Mouse (Mus musculus) hindbrain, embryonic 12.5 days (tissue): ENCODE results near the gene Noxred1. TPM values are rescaled to one million over a fixed set of nuclear protein-coding genes. Genes with fewer than 3 reads are reported as not detected.

Experiments used
- ATAC-seq: fragments of 200-750 bp; cut with Nextera tagmentation; 2 replicates; pipeline ENCODE4 v1.8.0; 2017; ENCODE audit warnings: moderate TSS enrichment; ENCODE audit not compliant: low FRiP score
- H3K27ac ChIP-seq: fragments of 300-500 bp; sonication (generic); 2 replicates; pipeline ENCODE4 v1.5.1; 2016; ENCODE audit warnings: mild to moderate bottlenecking
- H3K27me3 ChIP-seq: fragments of 300-500 bp; sonication (generic); 2 replicates; pipeline ENCODE4 v1.6.1; 2016; ENCODE audit warnings: mild to moderate bottlenecking
- H3K36me3 ChIP-seq: fragments of 300-500 bp; sonication (generic); 2 replicates; pipeline ENCODE4 v1.6.1; 2016; ENCODE audit warnings: mild to moderate bottlenecking
- H3K4me1 ChIP-seq: fragments of 300-500 bp; sonication (generic); 2 replicates; pipeline ENCODE4 v1.6.1; 2016
- H3K4me2 ChIP-seq: fragments of 300-500 bp; sonication (generic); replicated peaks from 2 replicates; pipeline ENCODE4 v1.6.1; 2016; ENCODE audit warnings: mild to moderate bottlenecking
- H3K4me3 ChIP-seq: fragments of 300-500 bp; sonication (generic); 2 replicates; pipeline ENCODE4 v1.5.1; 2016; ENCODE audit warnings: mild to moderate bottlenecking
- H3K9ac ChIP-seq: fragments of 300-500 bp; sonication (generic); 2 replicates; pipeline ENCODE4 v1.6.1; 2016; ENCODE audit warnings: mild to moderate bottlenecking, moderate library complexity
- H3K9me3 ChIP-seq: fragments of 300-500 bp; sonication (generic); replicated peaks from 2 replicates; pipeline ENCODE4 v1.6.1; 2016; ENCODE audit warnings: mild to moderate bottlenecking
- WGBS: fragments of 180-500 bp; shearing (Covaris S2); methylation state at CpG from one replicate; pipeline ENCODE4 v1.1.7; 2016; 5-methylcytosine and 5-hydroxymethylcytosine counted together
- polyA plus RNA-seq: library from polyadenylated mRNA; unstranded; fragments of >200 nt; fragmentation: Nextera tagmentation; extraction: Ambion mirVana; gene quantifications from 2 replicates; pipeline ENCODE4 v1.2.1, GENCODE M21; 2016

Noxred1 gene
- polyA plus RNA-seq, 1 experiment from 2014 or later, result 1.8 TPM

- H3K9me3 ChIP-seq, result no peaks in the 10 kb centered on the region
- peaks cover 40% of the 10 kb centered on the region for H3K36me3 ChIP-seq
- peak; percentile 74 for ATAC-seq
- no peaks in the 10 kb centered on the region for H3K27me3 ChIP-seq
- H3K4me3 ChIP-seq, result peak overlapping the region; percentile 75
- WGBS, result under 1% methylated on average over 31 of the region's 31 CpGs
- peak overlapping the region; percentile 86 for H3K27ac ChIP-seq
- peak overlapping the region; percentile 87 for H3K9ac ChIP-seq
- H3K4me1 ChIP-seq, result peaks cover 18% of the 10 kb centered on the region
- peak overlapping the region; percentile 73 for H3K4me2 ChIP-seq
These were observed 28.5 kb upstream of the Noxred1 start for GRCm38 (mm10) chr12:87266827-87267603.

GRCm38 (mm10) chr12:87266108-87266826 lies 27.7 kb upstream of the Noxred1 start, which contains the start of the genes Vipas39 and Ahsa1:
TSS of gene Vipas39 (minus strand) at chr12:87266256.
TSS of gene Ahsa1 (plus strand) at chr12:87266479.
- H3K27ac ChIP-seq, result peak within 1 kb of the TSS; percentile 86
- no peaks in the 10 kb centered on the region for H3K9me3 ChIP-seq
- 0% methylated on average over 31 of the region's 31 CpGs for WGBS
- H3K4me1 ChIP-seq, result peaks cover 18% of the 10 kb centered on the region
- no peaks in the 10 kb centered on the region for H3K27me3 ChIP-seq
- H3K4me2 ChIP-seq, result peak within 1 kb of the TSS; percentile 74
- peak within 1 kb of the TSS; percentile 87 for H3K9ac ChIP-seq
- H3K36me3 ChIP-seq, result peaks cover 40% of the 10 kb centered on the region
- peak within 1 kb of the TSS; percentile 75 for H3K4me3 ChIP-seq
- peak; percentile 99 for ATAC-seq

- Histone ChIP-seq H3K4me1 (peaks cover 18% of the 10 kb centered on the region), H3K27me3 (no peaks in the 10 kb centered on the region), H3K27ac (peak overlapping the region; percentile 86), H3K4me2 (peak overlapping the region; percentile 74), H3K36me3 (peaks cover 38% of the 10 kb centered on the region), H3K9me3 (no peaks in the 10 kb centered on the region), H3K4me3 (peak overlapping the region; percentile 75), H3K9ac (peak overlapping the region; percentile 81)
- WGBS, result 27% methylated on average over 11 of the region's 11 CpGs
- no peak for ATAC-seq
These were observed 26.9 kb upstream of the Noxred1 start for GRCm38 (mm10) chr12:87265444-87265843.

DNA sequence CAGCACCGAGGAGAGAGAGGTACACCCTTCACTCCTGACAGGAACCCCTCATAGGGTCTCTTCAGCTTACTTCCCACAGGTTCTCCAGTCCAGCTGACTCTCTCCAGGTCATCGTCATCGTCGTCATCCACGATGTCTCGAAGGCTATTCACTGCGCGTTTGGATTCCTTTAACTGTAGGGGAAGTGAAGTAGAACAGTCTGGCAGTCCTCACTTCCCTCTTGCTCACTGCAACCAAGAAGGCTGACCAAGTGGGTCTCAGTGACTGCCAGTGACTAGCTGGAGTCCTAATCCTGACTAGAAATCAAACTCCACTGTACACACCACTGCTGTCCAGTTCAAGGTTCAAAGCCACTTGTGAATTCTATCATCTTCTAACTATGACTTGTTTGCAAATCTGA lies 22.0 kb upstream of the Noxred1 start:
- no peak overlapping the region for H3K27ac ChIP-seq
- H3K4me2 ChIP-seq, result no peak overlapping the region
- WGBS, result 98% methylated on average over 8 of the region's 8 CpGs
- H3K4me1 ChIP-seq, result peaks cover 9% of the 10 kb centered on the region
- no peaks in the 10 kb centered on the region for H3K9me3 ChIP-seq
- ATAC-seq, result no peak
- no peak overlapping the region for H3K9ac ChIP-seq
- H3K27me3 ChIP-seq, result no peaks in the 10 kb centered on the region
- H3K4me3 ChIP-seq, result no peak overlapping the region
- peaks cover 67% of the 10 kb centered on the region for H3K36me3 ChIP-seq

GRCm38 (mm10) chr12:87256629-87257028 lies 18.1 kb upstream of the Noxred1 start:
- H3K27ac ChIP-seq, result no peak overlapping the region
- H3K9ac ChIP-seq, result no peak overlapping the region
- H3K36me3 ChIP-seq, result peaks cover 85% of the 10 kb centered on the region
- H3K4me3 ChIP-seq, result no peak overlapping the region
- H3K9me3 ChIP-seq, result no peaks in the 10 kb centered on the region
- 96% methylated on average over 5 of the region's 5 CpGs for WGBS
- H3K27me3 ChIP-seq, result no peaks in the 10 kb centered on the region
- H3K4me1 ChIP-seq, result no peaks in the 10 kb centered on the region
- ATAC-seq, result no peak
- H3K4me2 ChIP-seq, result no peak overlapping the region

DNA sequence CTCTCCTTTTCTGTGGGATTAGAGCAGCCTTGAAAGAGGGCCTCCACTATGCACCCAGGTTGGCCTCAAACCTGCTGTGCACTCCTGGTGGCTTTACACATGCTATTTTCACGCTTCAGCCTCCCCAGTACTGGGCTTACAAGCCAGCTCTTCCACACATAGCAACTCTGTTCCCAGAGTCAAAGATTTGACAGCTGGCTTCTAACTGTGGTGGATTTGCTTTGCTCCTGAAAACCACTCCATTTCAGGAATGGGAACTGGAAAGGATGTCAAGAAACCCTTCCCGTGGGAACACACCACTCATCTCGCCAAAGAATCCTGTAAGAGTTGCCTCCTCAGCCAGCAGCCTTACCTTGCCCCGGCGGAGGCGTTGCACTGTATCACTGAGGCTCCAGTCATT lies 15.3 kb upstream of the Noxred1 start:
- Histone ChIP-seq H3K27ac (no peak overlapping the region), H3K4me1 (no peaks in the 10 kb centered on the region), H3K36me3 (peaks cover 92% of the 10 kb centered on the region), H3K4me2 (no peak overlapping the region), H3K9me3 (no peaks in the 10 kb centered on the region), H3K4me3 (no peak overlapping the region), H3K27me3 (no peaks in the 10 kb centered on the region), H3K9ac (no peak overlapping the region)
- ATAC-seq, result no peak
- WGBS, result 94% methylated on average over 6 of the region's 6 CpGs

- ATAC-seq, result no peak
- Histone ChIP-seq H3K36me3 (peaks cover 86% of the 10 kb centered on the region), H3K9me3 (no peaks in the 10 kb centered on the region), H3K4me1 (no peaks in the 10 kb centered on the region), H3K4me3 (no peak overlapping the region), H3K4me2 (no peak overlapping the region), H3K27ac (no peak overlapping the region), H3K27me3 (no peaks in the 10 kb centered on the region), H3K9ac (no peak overlapping the region)
- 88% methylated on average over 6 of the region's 6 CpGs for WGBS
These were observed 11.6 kb upstream of the Noxred1 start for GRCm38 (mm10) chr12:87250161-87250560.

- no peak for ATAC-seq
- no peak overlapping the region for H3K27ac ChIP-seq
- H3K9ac ChIP-seq, result no peak overlapping the region
- H3K36me3 ChIP-seq, result peaks cover 45% of the 10 kb centered on the region
- H3K4me2 ChIP-seq, result no peak overlapping the region
- H3K27me3 ChIP-seq, result no peaks in the 10 kb centered on the region
- no peak overlapping the region for H3K4me3 ChIP-seq
- H3K9me3 ChIP-seq, result no peaks in the 10 kb centered on the region
- no peaks in the 10 kb centered on the region for H3K4me1 ChIP-seq
- WGBS, result 86% methylated on average over 5 of the region's 5 CpGs
These were observed 1.5 kb downstream of the Noxred1 start for GRCm38 (mm10) chr12:87236882-87237483.

DNA sequence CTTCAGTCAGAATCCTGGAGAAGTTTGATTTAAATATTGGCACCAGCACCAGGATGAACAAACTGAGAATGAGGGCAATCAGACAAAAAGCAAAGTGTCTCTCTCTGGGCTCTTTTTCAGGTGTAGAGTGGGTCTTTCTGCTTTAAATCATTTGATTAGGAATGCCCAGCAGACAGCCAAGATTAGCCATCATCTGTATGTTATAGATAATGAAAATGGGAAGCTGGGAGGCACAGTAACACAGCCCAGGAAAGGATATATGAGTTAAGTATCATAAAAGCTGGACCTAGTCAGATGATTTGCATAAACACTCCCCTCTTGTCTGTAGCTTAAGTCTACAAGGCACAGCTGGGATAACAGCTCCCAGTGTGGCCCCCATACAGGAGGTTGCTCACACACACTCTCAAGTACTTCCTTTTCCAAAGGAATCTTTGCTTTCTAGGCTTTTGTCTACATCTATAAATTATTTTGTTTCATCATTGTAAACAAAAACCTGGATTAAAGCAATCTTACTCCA lies 8.1 kb downstream of the Noxred1 start:
- no peak overlapping the region for H3K27ac ChIP-seq
- H3K9me3 ChIP-seq, result 0 out of 2 replicates have a peak, but pooled peaks cover 4% of the 10 kb centered on the region
- H3K9ac ChIP-seq, result no peak overlapping the region
- no peak overlapping the region for H3K4me3 ChIP-seq
- no peak for ATAC-seq
- H3K36me3 ChIP-seq, result 0 out of 2 replicates have a peak, but pooled peaks cover 3% of the 10 kb centered on the region
- H3K4me1 ChIP-seq, result no peaks in the 10 kb centered on the region
- H3K27me3 ChIP-seq, result no peaks in the 10 kb centered on the region
- no peak overlapping the region for H3K4me2 ChIP-seq

GRCm38 (mm10) chr12:87229633-87230032 lies 8.9 kb downstream of the Noxred1 start:
- Histone ChIP-seq H3K4me2 (no peak overlapping the region), H3K36me3 (0 out of 2 replicates have a peak, but pooled peaks cover 3% of the 10 kb centered on the region), H3K4me1 (no peaks in the 10 kb centered on the region), H3K4me3 (no peak overlapping the region), H3K27me3 (no peaks in the 10 kb centered on the region), H3K9me3 (0 out of 2 replicates have a peak, but pooled peaks cover 4% of the 10 kb centered on the region), H3K9ac (no peak overlapping the region), H3K27ac (no peak overlapping the region)
- 96% methylated on average over 2 of the region's 2 CpGs for WGBS
- no peak for ATAC-seq

GRCm38 (mm10) chr12:87226801-87227200 lies 11.7 kb downstream of the Noxred1 start:
- no peaks in the 10 kb centered on the region for H3K27me3 ChIP-seq
- H3K36me3 ChIP-seq, result 0 out of 2 replicates have a peak, but pooled peaks cover 3% of the 10 kb centered on the region
- no peak overlapping the region for H3K4me2 ChIP-seq
- ATAC-seq, result no peak
- H3K4me1 ChIP-seq, result no peaks in the 10 kb centered on the region
- no peak overlapping the region for H3K4me3 ChIP-seq
- H3K27ac ChIP-seq, result no peak overlapping the region
- WGBS, result 72% methylated on average over 7 of the region's 7 CpGs
- no peak overlapping the region for H3K9ac ChIP-seq
- H3K9me3 ChIP-seq, result 0 out of 2 replicates have a peak, but pooled peaks cover 4% of the 10 kb centered on the region

DNA sequence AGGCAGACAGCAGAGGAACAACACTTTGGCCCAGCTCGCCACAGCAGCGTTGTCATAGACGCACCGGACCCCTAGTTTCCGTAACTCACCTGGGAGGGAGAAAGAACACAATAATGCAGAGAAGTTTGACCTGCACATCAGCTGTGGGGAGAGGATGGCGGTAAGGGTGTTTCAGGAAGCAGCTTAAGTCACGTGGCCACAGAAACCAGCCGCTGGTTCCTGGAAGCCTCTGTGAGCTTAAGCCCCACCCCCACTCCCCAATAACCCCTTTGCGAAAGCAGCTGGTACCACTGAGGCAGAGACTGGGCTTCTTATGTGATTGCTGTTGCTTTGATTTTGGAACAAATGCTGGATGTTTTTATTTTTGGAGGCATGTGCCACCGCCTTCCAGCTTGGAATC lies 13.6 kb downstream of the Noxred1 start:
- Histone ChIP-seq H3K4me1 (no peaks in the 10 kb centered on the region), H3K27me3 (no peaks in the 10 kb centered on the region), H3K36me3 (0 out of 2 replicates have a peak, but pooled peaks cover 3% of the 10 kb centered on the region), H3K4me3 (no peak overlapping the region), H3K27ac (no peak overlapping the region), H3K4me2 (no peak overlapping the region), H3K9ac (no peak overlapping the region), H3K9me3 (0 out of 2 replicates have a peak, but pooled peaks cover 4% of the 10 kb centered on the region)
- no peak for ATAC-seq
- WGBS, result 76% methylated on average over 10 of the region's 10 CpGs
